Mouse (Mus musculus) lung, embryonic 16.5 days (tissue): ENCODE measurements around the gene Stra8. TPM values are rescaled to one million over a fixed set of nuclear protein-coding genes. Genes with fewer than 3 reads are reported as not detected.

ENCODE experiments used
- ATAC-seq: fragments of 200-750 bp; cut with Nextera tagmentation; 2 replicates; pipeline ENCODE4 v1.8.0; 2017; ENCODE audit warnings: low read depth, mild to moderate bottlenecking, moderate library complexity
- H3K27ac ChIP-seq: fragments of 300-500 bp; sonication (generic); 2 replicates; pipeline ENCODE4 v1.5.1; 2014; ENCODE audit warnings: mild to moderate bottlenecking, control low read depth, low read length
- H3K27me3 ChIP-seq: fragments of 300-500 bp; sonication (generic); 2 replicates; pipeline ENCODE4 v1.6.1; 2014; ENCODE audit warnings: low read depth, low read length, mixed read lengths; ENCODE audit not compliant: control insufficient read depth, insufficient read depth
- H3K36me3 ChIP-seq: fragments of 300-500 bp; sonication (generic); 2 replicates; pipeline ENCODE4 v1.6.1; 2014; ENCODE audit warnings: low read length; ENCODE audit not compliant: control insufficient read depth, insufficient read depth
- H3K4me1 ChIP-seq: fragments of 300-500 bp; sonication (generic); replicated peaks from 2 replicates; pipeline ENCODE4 v1.6.1; 2014; ENCODE audit warnings: low read length, mixed read lengths; ENCODE audit not compliant: control insufficient read depth, insufficient read depth
- H3K4me2 ChIP-seq: fragments of 300-500 bp; sonication (generic); 2 replicates; pipeline ENCODE4 v1.6.1; 2014; ENCODE audit warnings: low read depth, low read length, control low read depth
- H3K4me3 ChIP-seq: fragments of 300-500 bp; sonication (generic); 2 replicates; pipeline ENCODE4 v1.5.1; 2014; ENCODE audit warnings: mild to moderate bottlenecking, low read length, control low read depth
- H3K9ac ChIP-seq: fragments of 300-500 bp; sonication (generic); 2 replicates; pipeline ENCODE4 v1.6.1; 2014; ENCODE audit warnings: low read length, control low read depth
- H3K9me3 ChIP-seq: fragments of 300-500 bp; sonication (generic); 2 replicates; pipeline ENCODE4 v1.6.1; 2016; ENCODE audit warnings: low read length; ENCODE audit not compliant: control insufficient read depth
- WGBS: fragments of 180-500 bp; shearing (Covaris S2); extraction: QIAGEN DNeasy Blood & Tissue Kit; methylation state at CpG from one replicate; pipeline ENCODE4 v1.1.7; 2014; 5-methylcytosine and 5-hydroxymethylcytosine counted together
- polyA plus RNA-seq: library from polyadenylated mRNA; unstranded; fragments of >200 nt; fragmentation: Nextera tagmentation; extraction: Ambion mirVana; gene quantifications from 2 replicates; pipeline ENCODE4 v1.2.1, GENCODE M21; 2015

Gene Stra8
- polyA plus RNA-seq, 1 experiment from 2014 or later, result not detected

GRCm38 (mm10) chr6:34899127-34899526 lies 20.8 kb upstream of the Stra8 start:
- Histone ChIP-seq H3K4me1 (peaks cover 7% of the 10 kb centered on the region; the same call in 1 of the 2 replicates), H3K4me3 (no peak overlapping the region), H3K36me3 (peaks cover 34% of the 10 kb centered on the region), H3K27ac (no peak overlapping the region), H3K27me3 (no peaks in the 10 kb centered on the region), H3K9ac (no peak overlapping the region), H3K9me3 (no peaks in the 10 kb centered on the region), H3K4me2 (no peak overlapping the region)
- 64% methylated on average over 2 of the region's 2 CpGs for WGBS
- no peak for ATAC-seq

- Histone ChIP-seq H3K4me2 (no peak overlapping the region), H3K4me3 (no peak overlapping the region), H3K9me3 (no peaks in the 10 kb centered on the region), H3K27me3 (no peaks in the 10 kb centered on the region), H3K4me1 (peaks cover 15% of the 10 kb centered on the region), H3K9ac (no peak overlapping the region), H3K36me3 (peaks cover 23% of the 10 kb centered on the region), H3K27ac (peak overlapping the region; percentile 56; the same call in 1 of the 2 replicates)
- no peak for ATAC-seq
- 66% methylated on average over 2 of the region's 2 CpGs for WGBS
These were observed 19.0 kb upstream of the Stra8 start for GRCm38 (mm10) chr6:34900990-34901389.

DNA sequence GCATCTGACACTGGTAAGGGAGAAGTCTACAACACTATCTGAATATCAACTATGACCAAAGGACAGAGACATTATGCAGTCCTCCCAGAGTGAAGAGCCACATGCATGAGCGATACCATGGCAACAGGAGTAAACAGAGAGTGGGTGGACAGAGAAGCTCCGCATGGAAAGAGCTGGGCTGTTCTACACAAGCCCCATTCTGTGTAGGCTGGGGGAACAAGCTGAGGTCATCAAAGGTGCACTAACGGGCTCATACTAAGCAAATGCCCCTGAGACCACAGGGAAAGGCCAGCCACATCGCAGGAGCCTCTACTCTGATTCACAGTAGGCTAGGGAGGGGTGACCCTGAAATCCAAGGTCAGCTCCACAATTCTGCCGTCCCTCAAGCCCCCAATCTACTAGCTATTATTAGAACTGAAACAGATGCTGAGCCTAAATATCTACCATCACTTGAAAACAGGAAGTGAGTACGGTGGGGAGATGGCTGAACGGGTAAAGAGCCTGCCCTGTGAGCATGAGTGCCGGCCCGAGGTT lies 18.0 kb upstream of the Stra8 start:
- Histone ChIP-seq H3K27ac (peak overlapping the region; percentile 88), H3K4me3 (peak overlapping the region; percentile 18), H3K9me3 (no peaks in the 10 kb centered on the region), H3K4me1 (peaks cover 19% of the 10 kb centered on the region), H3K36me3 (peaks cover 24% of the 10 kb centered on the region), H3K27me3 (no peaks in the 10 kb centered on the region), H3K9ac (peak overlapping the region; percentile 44), H3K4me2 (peak overlapping the region; percentile 43)
- no peak for ATAC-seq
- WGBS, result 34% methylated on average over 9 of the region's 9 CpGs

DNA sequence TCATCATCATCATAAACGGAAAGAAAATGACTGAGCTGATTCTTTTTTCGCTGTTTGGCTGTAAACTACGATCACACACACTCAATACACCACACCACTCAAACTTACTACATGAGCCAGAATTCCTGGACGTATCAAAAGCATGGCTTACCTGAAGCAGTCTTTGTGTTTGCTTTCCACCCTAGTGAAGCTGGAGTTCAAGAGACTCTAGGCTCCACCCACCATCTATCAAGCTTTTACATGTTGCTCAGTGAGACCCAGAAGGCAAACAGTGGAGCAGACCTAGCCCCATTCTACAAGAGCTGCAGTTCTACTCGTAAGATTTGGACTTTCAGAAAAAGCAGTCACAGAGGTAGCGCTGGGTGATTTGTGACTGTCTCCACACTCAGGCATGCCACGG lies 17.4 kb upstream of the Stra8 start:
- Histone ChIP-seq H3K9ac (peak overlapping the region; percentile 14; the same call in 1 of the 2 replicates), H3K27ac (peak overlapping the region; percentile 92), H3K4me1 (peaks cover 23% of the 10 kb centered on the region), H3K4me3 (peak overlapping the region; percentile 18), H3K4me2 (peak overlapping the region; percentile 45), H3K36me3 (peaks cover 23% of the 10 kb centered on the region), H3K27me3 (no peaks in the 10 kb centered on the region), H3K9me3 (no peaks in the 10 kb centered on the region)
- 61% methylated on average over 7 of the region's 7 CpGs for WGBS
- peak; percentile 63 for ATAC-seq

GRCm38 (mm10) chr6:34903441-34903840 lies 16.5 kb upstream of the Stra8 start:
- Histone ChIP-seq H3K36me3 (peaks cover 27% of the 10 kb centered on the region), H3K4me2 (peak overlapping the region; percentile 45; the same call in 1 of the 2 replicates), H3K9ac (no peak overlapping the region), H3K4me3 (no peak overlapping the region), H3K27ac (peak overlapping the region; percentile 94), H3K27me3 (no peaks in the 10 kb centered on the region), H3K4me1 (peaks cover 23% of the 10 kb centered on the region), H3K9me3 (no peaks in the 10 kb centered on the region)
- WGBS, result 56% methylated on average over 5 of the region's 5 CpGs
- ATAC-seq, result peak; percentile 82

- Histone ChIP-seq H3K27ac (peak overlapping the region; percentile 94), H3K27me3 (no peaks in the 10 kb centered on the region), H3K4me2 (peak overlapping the region; percentile 26), H3K4me3 (no peak overlapping the region), H3K4me1 (peaks cover 24% of the 10 kb centered on the region), H3K36me3 (peaks cover 30% of the 10 kb centered on the region), H3K9ac (no peak overlapping the region), H3K9me3 (no peaks in the 10 kb centered on the region)
- 40% methylated on average over 10 of the region's 10 CpGs for WGBS
- peak; percentile 86 for ATAC-seq
These were observed 16.1 kb upstream of the Stra8 start for GRCm38 (mm10) chr6:34903851-34904250.

DNA sequence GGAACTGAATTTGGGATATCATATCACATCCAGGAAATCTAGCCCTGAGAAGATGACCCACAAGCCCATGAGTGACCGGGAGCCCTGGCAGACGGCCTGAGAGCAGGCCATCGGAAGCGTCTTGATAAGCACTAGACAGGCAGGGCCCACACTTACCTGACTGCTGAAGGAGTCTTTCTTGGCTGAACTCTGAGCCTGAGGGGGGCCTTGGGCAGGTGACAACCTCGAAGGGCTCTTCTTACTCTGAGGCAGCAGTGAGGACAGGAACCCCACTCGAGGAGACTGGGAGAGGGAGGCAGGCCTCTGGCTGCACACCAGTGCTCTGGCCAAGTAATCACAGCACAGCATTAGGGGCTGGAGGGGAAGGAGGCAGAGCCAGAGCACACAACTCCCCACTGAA lies 15.6 kb upstream of the Stra8 start:
- no peaks in the 10 kb centered on the region for H3K27me3 ChIP-seq
- peak overlapping the region; percentile 33; the same call in 1 of the 2 replicates for H3K9ac ChIP-seq
- H3K9me3 ChIP-seq, result no peaks in the 10 kb centered on the region
- no peak overlapping the region for H3K4me3 ChIP-seq
- peak; percentile 60 for ATAC-seq
- peaks cover 28% of the 10 kb centered on the region for H3K4me1 ChIP-seq
- 49% methylated on average over 6 of the region's 6 CpGs for WGBS
- peak overlapping the region; percentile 26 for H3K4me2 ChIP-seq
- peak overlapping the region; percentile 94 for H3K27ac ChIP-seq
- peaks cover 25% of the 10 kb centered on the region for H3K36me3 ChIP-seq

DNA sequence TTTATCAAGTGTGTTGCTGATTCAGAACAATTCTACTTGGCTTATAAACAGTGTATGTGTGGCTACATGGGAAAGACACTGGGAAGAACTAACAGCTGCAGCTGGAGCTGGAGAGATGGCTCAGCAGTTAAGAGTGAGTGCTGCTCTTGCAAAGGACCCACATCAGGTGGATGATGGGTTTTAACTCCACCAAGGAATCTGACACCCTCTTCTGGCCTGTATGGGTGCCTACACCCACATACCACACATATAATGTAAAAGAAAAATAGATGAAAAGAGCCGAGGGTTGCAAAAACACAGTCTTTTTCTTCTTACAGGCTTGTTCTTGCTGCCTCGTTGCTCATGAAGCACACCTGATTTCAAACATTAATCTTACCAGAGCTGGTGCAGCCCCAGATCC lies 13.8 kb upstream of the Stra8 start:
- H3K27ac ChIP-seq, result no peak overlapping the region
- H3K36me3 ChIP-seq, result peaks cover 19% of the 10 kb centered on the region
- H3K9ac ChIP-seq, result no peak overlapping the region
- WGBS, result 45% methylated on average over 2 of the region's 2 CpGs
- H3K27me3 ChIP-seq, result no peaks in the 10 kb centered on the region
- no peak for ATAC-seq
- H3K4me2 ChIP-seq, result no peak overlapping the region
- H3K4me3 ChIP-seq, result no peak overlapping the region
- no peaks in the 10 kb centered on the region for H3K9me3 ChIP-seq
- peaks cover 36% of the 10 kb centered on the region for H3K4me1 ChIP-seq

DNA sequence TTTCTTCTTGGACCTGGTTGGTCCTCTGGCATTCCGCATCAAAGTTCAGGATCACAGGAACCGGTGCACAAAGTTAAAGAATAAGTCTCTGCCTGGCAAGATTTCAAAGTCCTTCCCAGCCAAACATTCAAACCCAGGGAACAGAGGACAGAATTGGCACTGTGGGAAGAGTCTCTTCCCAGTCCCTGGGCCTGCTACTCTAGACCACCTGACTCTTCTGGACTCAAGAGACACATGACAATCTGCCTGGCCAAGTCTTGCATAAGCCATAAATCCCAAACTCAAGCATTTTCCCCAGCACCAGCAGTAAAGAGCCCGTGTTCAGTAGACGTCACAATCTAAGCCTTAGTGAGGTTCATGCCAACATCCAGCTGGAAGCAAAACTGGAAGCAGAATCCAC lies 13.3 kb upstream of the Stra8 start:
- no peak overlapping the region for H3K4me3 ChIP-seq
- H3K36me3 ChIP-seq, result peaks cover 16% of the 10 kb centered on the region
- peaks cover 35% of the 10 kb centered on the region for H3K4me1 ChIP-seq
- no peak for ATAC-seq
- no peak overlapping the region for H3K4me2 ChIP-seq
- 77% methylated on average over 4 of the region's 4 CpGs for WGBS
- H3K27me3 ChIP-seq, result no peaks in the 10 kb centered on the region
- no peak overlapping the region for H3K9ac ChIP-seq
- no peaks in the 10 kb centered on the region for H3K9me3 ChIP-seq
- peak overlapping the region; percentile 24; the same call in 1 of the 2 replicates for H3K27ac ChIP-seq
